Mouse (Mus musculus): ENCODE measurements around the gene Phf5a. TPM values are rescaled to one million over a fixed set of nuclear protein-coding genes. Genes with fewer than 3 reads are reported as not detected.

Gene Phf5a
- polyA plus RNA-seq, 1 experiment from 2014 or later = 130 TPM

- Histone ChIP-seq H3K27ac (peak overlapping the region; percentile 97), H3K9me3 (ENCODE audit: control insufficient read depth, low read length) (no peaks in the 10 kb centered on the region), H3K4me3 (replicated peaks; ENCODE audit: low read length) (peak overlapping the region; percentile 94), H3K27me3 (ENCODE audit: control insufficient read depth, insufficient read depth, low read length) (no peaks in the 10 kb centered on the region), H3K4me2 (replicated peaks) (peak overlapping the region; percentile 98), H3K4me1 (replicated peaks; ENCODE audit: control insufficient read depth, insufficient read depth, low read length) (peaks cover 13% of the 10 kb centered on the region; the same call in 1 of the 2 replicates), H3K9ac (peak overlapping the region; percentile 50), H3K36me3 (replicated peaks; ENCODE audit: control insufficient read depth, insufficient read depth) (peaks cover 17% of the 10 kb centered on the region)
- DNase-seq (ENCODE audit: low spot score) = no peak
- ATAC-seq (ENCODE audit: low FRiP score) = no peak
- WGBS = 46% methylated on average over 8 of the region's 8 CpGs
Measured at GRCm38 (mm10) chr15:81860471-81861135, 11.1 kb downstream of the Phf5a start.

- peaks cover 21% of the 10 kb centered on the region for H3K4me1 ChIP-seq (replicated peaks; ENCODE audit: control insufficient read depth, insufficient read depth, low read length)
- peak overlapping the region; percentile 98 for H3K4me2 ChIP-seq (replicated peaks)
- H3K9me3 ChIP-seq (ENCODE audit: control insufficient read depth, low read length) = no peaks in the 10 kb centered on the region
- H3K27me3 ChIP-seq (ENCODE audit: control insufficient read depth, insufficient read depth, low read length) = no peaks in the 10 kb centered on the region
- ATAC-seq (ENCODE audit: low FRiP score) (peak; percentile 86), DNase-seq (ENCODE audit: low spot score) (peak; percentile 91)
- peaks cover 7% of the 10 kb centered on the region for H3K36me3 ChIP-seq (replicated peaks; ENCODE audit: control insufficient read depth, insufficient read depth)
- H3K27ac ChIP-seq = peak overlapping the region; percentile 97
- H3K9ac ChIP-seq = peak overlapping the region; percentile 86
- WGBS = under 1% methylated on average over 38 of the region's 39 CpGs
- H3K4me3 ChIP-seq (replicated peaks; ENCODE audit: low read length) = peak overlapping the region; percentile 94
Measured at GRCm38 (mm10) chr15:81859330-81860255, 12.1 kb downstream of the Phf5a start.

DNA sequence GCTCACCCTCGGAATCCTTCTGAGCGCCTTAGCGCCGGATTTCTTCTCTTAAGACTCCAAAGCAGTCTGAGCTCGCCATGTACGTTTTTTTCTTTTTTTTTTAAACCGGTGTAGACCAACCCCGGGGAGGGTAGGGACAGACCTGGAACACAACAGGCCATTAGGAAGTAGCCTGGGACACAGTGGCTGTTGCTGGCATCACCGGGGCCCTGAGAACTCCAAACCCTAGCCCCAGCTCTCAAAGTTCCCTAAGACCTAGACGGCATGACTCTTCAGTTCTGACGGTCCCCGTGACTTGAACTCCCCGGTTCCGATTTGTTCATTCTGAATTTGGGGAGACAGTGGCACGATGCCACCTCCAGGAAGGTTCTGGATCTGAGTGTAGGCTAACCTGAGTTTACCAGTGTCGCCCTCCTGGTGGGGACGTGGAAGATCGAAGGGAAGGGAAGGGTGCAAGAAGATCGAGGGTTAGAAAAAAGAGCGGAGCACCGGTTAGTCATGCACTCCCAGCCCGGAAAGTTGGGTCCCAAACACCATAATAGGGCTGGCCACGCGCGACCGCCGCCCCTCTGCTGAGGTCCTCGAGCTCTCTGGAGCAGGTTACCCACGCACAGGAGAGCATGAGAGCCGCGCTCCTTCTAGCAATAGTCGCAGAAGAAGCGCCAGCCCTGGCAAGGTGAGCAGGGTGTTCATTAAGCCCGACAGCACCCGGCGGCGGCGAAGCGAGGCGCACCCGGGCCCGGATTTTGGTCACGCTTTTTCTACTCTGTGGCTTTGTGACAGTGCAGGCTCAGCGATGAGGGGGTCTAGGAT lies 13.0 kb downstream of the Phf5a start, which contains the start of gene Tob2:
TSS of gene Tob2 (minus strand) at position 280 of the 813 bp plus-strand sequence.
- H3K27me3 ChIP-seq (ENCODE audit: control insufficient read depth, insufficient read depth, low read length) = no peaks in the 10 kb centered on the region
- peak within 1 kb of the TSS; percentile 86 for H3K9ac ChIP-seq
- H3K27ac ChIP-seq = peak within 1 kb of the TSS; percentile 97
- peak; percentile 39 for DNase-seq (ENCODE audit: low spot score)
- H3K9me3 ChIP-seq (ENCODE audit: control insufficient read depth, low read length) = no peaks in the 10 kb centered on the region
- under 1% methylated on average over 44 of the region's 44 CpGs for WGBS
- ATAC-seq (ENCODE audit: low FRiP score) = 0 out of 2 replicates have a peak, but pooled peaks have one; percentile 7
- H3K36me3 ChIP-seq (replicated peaks; ENCODE audit: control insufficient read depth, insufficient read depth) = peaks cover 5% of the 10 kb centered on the region
- H3K4me2 ChIP-seq (replicated peaks) = peak within 1 kb of the TSS; percentile 98
- peaks cover 21% of the 10 kb centered on the region for H3K4me1 ChIP-seq (replicated peaks; ENCODE audit: control insufficient read depth, insufficient read depth, low read length)
- H3K4me3 ChIP-seq (replicated peaks; ENCODE audit: low read length) = peak within 1 kb of the TSS; percentile 94

DNA sequence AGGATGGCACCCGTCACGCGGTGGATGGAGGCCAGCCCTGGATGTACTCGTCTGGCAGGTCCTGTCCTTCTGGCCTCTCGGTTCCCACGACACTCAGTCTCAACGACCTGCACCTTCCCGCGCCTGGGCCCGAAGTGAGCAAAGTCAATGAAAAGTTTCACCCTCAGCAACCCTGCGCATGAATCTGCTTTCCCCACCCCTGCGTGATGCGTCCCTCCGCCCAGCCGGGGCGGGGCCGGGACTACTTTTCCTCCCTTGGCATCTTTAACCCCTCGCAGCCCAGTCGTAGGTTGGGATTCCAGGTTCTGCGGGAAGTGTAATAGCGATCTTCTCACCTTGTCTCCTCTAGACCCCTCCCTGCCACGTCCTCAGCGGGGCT lies 13.6 kb downstream of the Phf5a start:
- peak overlapping the region; percentile 98 for H3K4me2 ChIP-seq (replicated peaks)
- peak overlapping the region; percentile 86 for H3K9ac ChIP-seq
- H3K27ac ChIP-seq = peak overlapping the region; percentile 97
- DNase-seq (ENCODE audit: low spot score) (peak; percentile 92), ATAC-seq (ENCODE audit: low FRiP score) (0 out of 2 replicates have a peak, but pooled peaks have one; percentile 4)
- peak overlapping the region; percentile 94 for H3K4me3 ChIP-seq (replicated peaks; ENCODE audit: low read length)
- no peaks in the 10 kb centered on the region; the same call in 1 of the 2 replicates for H3K36me3 ChIP-seq (replicated peaks; ENCODE audit: control insufficient read depth, insufficient read depth)
- no peaks in the 10 kb centered on the region for H3K27me3 ChIP-seq (ENCODE audit: control insufficient read depth, insufficient read depth, low read length)
- H3K9me3 ChIP-seq (ENCODE audit: control insufficient read depth, low read length) = no peaks in the 10 kb centered on the region
- peaks cover 21% of the 10 kb centered on the region for H3K4me1 ChIP-seq (replicated peaks; ENCODE audit: control insufficient read depth, insufficient read depth, low read length)
- WGBS = 0% methylated on average over 23 of the region's 23 CpGs

DNA sequence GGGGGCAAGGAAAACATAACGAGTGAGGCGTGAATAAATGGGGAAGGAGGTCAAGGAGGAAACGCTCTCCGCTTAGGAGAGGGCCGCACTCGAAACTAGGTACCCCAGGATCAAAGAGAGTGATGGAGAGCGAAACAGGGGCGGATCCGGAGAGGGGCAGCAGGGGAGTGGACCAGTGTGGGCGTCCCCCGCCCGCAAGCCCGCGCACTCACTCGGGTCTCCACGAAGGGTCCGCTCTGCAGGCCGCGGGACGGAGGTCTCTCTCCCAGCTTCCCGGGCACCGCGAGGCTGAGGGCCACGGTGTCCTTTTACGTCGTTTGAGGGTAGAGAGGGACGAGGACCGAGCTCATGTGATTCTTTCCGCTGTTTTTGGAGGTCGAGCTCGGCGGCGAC lies 14.0 kb downstream of the Phf5a start:
- no peaks in the 10 kb centered on the region; the same call in 1 of the 2 replicates for H3K36me3 ChIP-seq (replicated peaks; ENCODE audit: control insufficient read depth, insufficient read depth)
- H3K4me2 ChIP-seq (replicated peaks) = peak overlapping the region; percentile 98
- WGBS = 0% methylated on average over 33 of the region's 33 CpGs
- H3K27me3 ChIP-seq (ENCODE audit: control insufficient read depth, insufficient read depth, low read length) = no peaks in the 10 kb centered on the region
- H3K9ac ChIP-seq = peak overlapping the region; percentile 86
- ATAC-seq (ENCODE audit: low FRiP score) (no peak), DNase-seq (ENCODE audit: low spot score) (no peak)
- H3K4me3 ChIP-seq (replicated peaks; ENCODE audit: low read length) = peak overlapping the region; percentile 94
- peak overlapping the region; percentile 97 for H3K27ac ChIP-seq
- peaks cover 21% of the 10 kb centered on the region for H3K4me1 ChIP-seq (replicated peaks; ENCODE audit: control insufficient read depth, insufficient read depth, low read length)
- H3K9me3 ChIP-seq (ENCODE audit: control insufficient read depth, low read length) = no peaks in the 10 kb centered on the region

DNA sequence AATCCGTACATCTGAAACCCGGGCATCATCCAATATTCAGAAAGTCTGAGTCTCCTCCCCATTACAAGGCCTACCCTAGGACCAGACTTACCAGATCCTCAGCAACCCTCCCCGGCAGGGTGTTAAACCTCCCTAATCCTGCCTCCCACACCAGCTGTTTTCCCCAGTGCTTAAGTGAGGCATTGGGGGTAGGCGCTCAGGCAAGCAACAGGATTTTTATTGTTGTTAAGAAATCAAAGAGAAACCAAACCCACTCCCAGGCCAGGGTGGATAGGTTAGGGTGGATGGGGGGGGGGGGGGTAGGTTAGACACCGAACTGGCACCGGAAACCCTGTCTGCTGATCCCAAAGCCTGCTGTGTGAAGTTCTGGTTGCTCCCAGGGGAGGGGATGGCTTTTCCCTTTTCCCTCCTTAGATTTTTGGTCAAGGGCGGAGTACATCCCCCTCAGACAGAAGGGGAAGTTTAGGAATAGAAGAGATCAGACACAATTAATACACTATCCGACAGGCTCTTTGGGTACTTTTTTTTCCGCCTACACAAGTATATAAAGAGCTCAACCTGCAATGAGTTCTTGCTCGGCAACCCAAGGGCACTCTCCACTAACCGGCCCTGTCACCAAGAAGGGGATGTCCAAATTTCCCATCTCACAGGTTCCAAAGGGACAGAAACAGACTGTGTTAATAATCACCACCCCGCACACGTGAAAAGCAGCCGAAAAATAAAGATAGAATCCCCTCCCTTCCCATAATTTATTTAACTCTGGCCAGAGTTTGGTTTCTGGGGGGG lies 14.6 kb downstream of the Phf5a start:
- peak overlapping the region; percentile 94 for H3K4me3 ChIP-seq (replicated peaks; ENCODE audit: low read length)
- peak overlapping the region; percentile 86 for H3K9ac ChIP-seq
- peaks cover 21% of the 10 kb centered on the region for H3K4me1 ChIP-seq (replicated peaks; ENCODE audit: control insufficient read depth, insufficient read depth, low read length)
- no peaks in the 10 kb centered on the region; the same call in 1 of the 2 replicates for H3K36me3 ChIP-seq (replicated peaks; ENCODE audit: control insufficient read depth, insufficient read depth)
- no peaks in the 10 kb centered on the region for H3K9me3 ChIP-seq (ENCODE audit: control insufficient read depth, low read length)
- H3K27ac ChIP-seq = peak overlapping the region; percentile 97
- no peaks in the 10 kb centered on the region for H3K27me3 ChIP-seq (ENCODE audit: control insufficient read depth, insufficient read depth, low read length)
- H3K4me2 ChIP-seq (replicated peaks) = peak overlapping the region; percentile 98
- DNase-seq (ENCODE audit: low spot score) = no peak
- 2% methylated on average over 14 of the region's 14 CpGs for WGBS
- ATAC-seq (ENCODE audit: low FRiP score) = no peak

GRCm38 (mm10) chr15:81856030-81856790 lies 15.5 kb downstream of the Phf5a start:
- no peaks in the 10 kb centered on the region for H3K27me3 ChIP-seq (ENCODE audit: control insufficient read depth, insufficient read depth, low read length)
- H3K36me3 ChIP-seq (replicated peaks; ENCODE audit: control insufficient read depth, insufficient read depth) = peaks cover 7% of the 10 kb centered on the region
- H3K9ac ChIP-seq = peak overlapping the region; percentile 86
- peak overlapping the region; percentile 94 for H3K4me3 ChIP-seq (replicated peaks; ENCODE audit: low read length)
- peak overlapping the region; percentile 76; the same call in 1 of the 2 replicates for H3K27ac ChIP-seq
- DNase-seq (ENCODE audit: low spot score) = peak; percentile 86
- WGBS = under 1% methylated on average over 28 of the region's 28 CpGs
- no peaks in the 10 kb centered on the region for H3K9me3 ChIP-seq (ENCODE audit: control insufficient read depth, low read length)
- H3K4me2 ChIP-seq (replicated peaks) = peak overlapping the region; percentile 98
- H3K4me1 ChIP-seq (replicated peaks; ENCODE audit: control insufficient read depth, insufficient read depth, low read length) = peaks cover 21% of the 10 kb centered on the region
- peak; percentile 90 for ATAC-seq (ENCODE audit: low FRiP score)

GRCm38 (mm10) chr15:81853081-81853480 lies 18.6 kb downstream of the Phf5a start:
- H3K36me3 ChIP-seq (replicated peaks; ENCODE audit: control insufficient read depth, insufficient read depth) = peaks cover 36% of the 10 kb centered on the region
- H3K27me3 ChIP-seq (ENCODE audit: control insufficient read depth, insufficient read depth, low read length) = no peaks in the 10 kb centered on the region
- ATAC-seq (ENCODE audit: low FRiP score) (no peak), DNase-seq (ENCODE audit: low spot score) (no peak)
- 90% methylated on average over 7 of the region's 7 CpGs for WGBS
- no peak overlapping the region for H3K27ac ChIP-seq
- no peak overlapping the region for H3K9ac ChIP-seq
- no peak overlapping the region for H3K4me3 ChIP-seq (replicated peaks; ENCODE audit: low read length)
- H3K9me3 ChIP-seq (ENCODE audit: control insufficient read depth, low read length) = no peaks in the 10 kb centered on the region
- no peak overlapping the region for H3K4me2 ChIP-seq (replicated peaks)
- H3K4me1 ChIP-seq (replicated peaks; ENCODE audit: control insufficient read depth, insufficient read depth, low read length) = peaks cover 11% of the 10 kb centered on the region

All from hindbrain, embryonic 14.5 days (tissue).